Mouse (Mus musculus) olfactory bulb, adult 2 months (tissue): ENCODE results near the gene AC124502.3.

Experiments used
- CTCF ChIP-seq: fragments of 200-500 bp; IDR thresholded peaks from 2 replicates; pipeline ENCODE4 v1.5.1; 2012; ENCODE audit warnings: low read depth, mild to moderate bottlenecking, low read length, moderate library complexity; ENCODE audit not compliant: insufficient read depth
- POLR2A ChIP-seq: fragments of 200-500 bp; IDR thresholded peaks from 2 replicates; pipeline ENCODE4 v1.6.1; 2012; ENCODE audit warnings: mild to moderate bottlenecking, low read depth, low read length, moderate library complexity; ENCODE audit not compliant: insufficient read depth

DNA sequence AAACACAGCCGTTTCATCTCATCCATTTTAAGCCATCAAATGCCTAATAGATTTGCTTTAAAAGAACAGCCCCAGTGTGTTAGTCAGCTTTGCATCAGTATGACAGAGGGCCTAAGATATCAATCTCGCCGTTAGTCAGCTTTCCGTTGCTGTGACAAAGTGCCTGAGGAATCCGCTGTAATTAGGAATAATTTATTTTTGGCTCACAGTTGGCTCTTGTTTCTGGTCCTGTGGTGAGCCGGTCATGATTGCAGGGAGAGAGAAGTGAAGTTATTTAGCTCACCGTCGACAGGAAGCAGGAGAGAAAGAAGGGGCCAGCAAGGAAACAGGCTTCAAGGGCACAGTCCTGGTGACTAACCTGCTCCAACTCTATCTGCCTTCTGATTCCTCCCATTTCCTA is 25.6 kb upstream of the AC124502.3 start:
- TF ChIP-seq CTCF: no peak
- no peak for TF ChIP-seq POLR2A
